Mouse (Mus musculus): ENCODE measurements around the gene Resp18.

- no peak for TF ChIP-seq CTCF (IDR thresholded peaks at IDR 0.05; ENCODE audit: insufficient read depth, low read length)
- no peak for TF ChIP-seq POLR2A (IDR thresholded peaks at IDR 0.05; ENCODE audit: borderline replicate concordance, extremely low read depth, low read depth, low read length)
Measured at GRCm38 (mm10) chr1:75244175-75244826, 33.9 kb downstream of the Resp18 start.
